Mouse (Mus musculus): Measurements from ENCODE around the gene Ppm1h. TPM values are rescaled to one million over a fixed set of nuclear protein-coding genes. Genes with fewer than 3 reads are reported as not detected.
A peak's percentile ranks its signal among the peaks of the same experiment; 100 is the strongest.

Ppm1h gene
- polyA plus RNA-seq, 1 experiment from 2014 or later, result 5.9 TPM

- Histone ChIP-seq H3K27me3 (ENCODE audit: control insufficient read depth, insufficient read depth, low read length) (no peaks in the 10 kb centered on the region), H3K9me3 (ENCODE audit: control insufficient read depth, low read length) (no peaks in the 10 kb centered on the region), H3K36me3 (ENCODE audit: control insufficient read depth, insufficient read depth, low read length) (0 out of 2 replicates have a peak, but pooled peaks cover 3% of the 10 kb centered on the region), H3K4me2 (peak overlapping the region; percentile 68), H3K27ac (ENCODE audit: low read depth, low read length) (peak overlapping the region; percentile 99), H3K4me3 (ENCODE audit: low read depth, low read length) (peak overlapping the region; percentile 89), H3K9ac (ENCODE audit: low read length) (peak overlapping the region; percentile 100), H3K4me1 (ENCODE audit: control insufficient read depth, insufficient read depth, low read length) (peaks cover 18% of the 10 kb centered on the region)
- DNase-seq (ENCODE audit: low spot score, missing footprints) (peak; percentile 90), ATAC-seq (ENCODE audit: low FRiP score) (no peak)
- WGBS, result 5% methylated on average over 10 of the region's 10 CpGs
Observed at GRCm38 (mm10) chr10:122984531-122985251, 306.1 kb downstream of the Ppm1h start.

- H3K27ac ChIP-seq (ENCODE audit: low read depth, low read length), result peak overlapping the region; percentile 99
- peak; percentile 97 for DNase-seq (ENCODE audit: low spot score, missing footprints)
- H3K4me1 ChIP-seq (ENCODE audit: control insufficient read depth, insufficient read depth, low read length), result peaks cover 18% of the 10 kb centered on the region
- ATAC-seq (ENCODE audit: low FRiP score), result peak; percentile 0; the same call in 1 of the 2 replicates
- 0 out of 2 replicates have a peak, but pooled peaks cover 3% of the 10 kb centered on the region for H3K36me3 ChIP-seq (ENCODE audit: control insufficient read depth, insufficient read depth, low read length)
- peak overlapping the region; percentile 89 for H3K4me3 ChIP-seq (ENCODE audit: low read depth, low read length)
- H3K9me3 ChIP-seq (ENCODE audit: control insufficient read depth, low read length), result no peaks in the 10 kb centered on the region
- peak overlapping the region; percentile 100 for H3K9ac ChIP-seq (ENCODE audit: low read length)
- H3K4me2 ChIP-seq, result peak overlapping the region; percentile 68
- no peaks in the 10 kb centered on the region for H3K27me3 ChIP-seq (ENCODE audit: control insufficient read depth, insufficient read depth, low read length)
- WGBS, result under 1% methylated on average over 37 of the region's 37 CpGs
Observed at GRCm38 (mm10) chr10:122985252-122985514, 306.6 kb downstream of the Ppm1h start.

GRCm38 (mm10) chr10:122985515-122986319 is 307.2 kb downstream of the Ppm1h start:
- H3K27ac ChIP-seq (ENCODE audit: low read depth, low read length), result peak overlapping the region; percentile 99
- H3K4me1 ChIP-seq (ENCODE audit: control insufficient read depth, insufficient read depth, low read length), result peaks cover 18% of the 10 kb centered on the region
- no peaks in the 10 kb centered on the region for H3K9me3 ChIP-seq (ENCODE audit: control insufficient read depth, low read length)
- under 1% methylated on average over 89 of the region's 115 CpGs for WGBS
- peak overlapping the region; percentile 89 for H3K4me3 ChIP-seq (ENCODE audit: low read depth, low read length)
- H3K4me2 ChIP-seq, result peak overlapping the region; percentile 68
- peak overlapping the region; percentile 100 for H3K9ac ChIP-seq (ENCODE audit: low read length)
- peaks cover 1% of the 10 kb centered on the region; the same call in 1 of the 2 replicates for H3K36me3 ChIP-seq (ENCODE audit: control insufficient read depth, insufficient read depth, low read length)
- DNase-seq (ENCODE audit: low spot score, missing footprints) (peak; percentile 98), ATAC-seq (ENCODE audit: low FRiP score) (peak; percentile 93)
- H3K27me3 ChIP-seq (ENCODE audit: control insufficient read depth, insufficient read depth, low read length), result no peaks in the 10 kb centered on the region

- H3K27me3 ChIP-seq (ENCODE audit: control insufficient read depth, insufficient read depth, low read length), result no peaks in the 10 kb centered on the region
- ATAC-seq (ENCODE audit: low FRiP score), result peak; percentile 87
- H3K9me3 ChIP-seq (ENCODE audit: control insufficient read depth, low read length), result no peaks in the 10 kb centered on the region
- DNase-seq (ENCODE audit: low spot score, missing footprints), result peak; percentile 98
- H3K9ac ChIP-seq (ENCODE audit: low read length), result peak overlapping the region; percentile 100
- H3K36me3 ChIP-seq (ENCODE audit: control insufficient read depth, insufficient read depth, low read length), result no peaks in the 10 kb centered on the region; the same call in 1 of the 2 replicates
- H3K4me2 ChIP-seq, result peak overlapping the region; percentile 68
- 11% methylated on average over 49 of the region's 54 CpGs for WGBS
- H3K27ac ChIP-seq (ENCODE audit: low read depth, low read length), result peak overlapping the region; percentile 99
- H3K4me3 ChIP-seq (ENCODE audit: low read depth, low read length), result peak overlapping the region; percentile 89
- peaks cover 18% of the 10 kb centered on the region for H3K4me1 ChIP-seq (ENCODE audit: control insufficient read depth, insufficient read depth, low read length)
Observed at GRCm38 (mm10) chr10:122986320-122987225, 308.0 kb downstream of the Ppm1h start.

- H3K27ac ChIP-seq (ENCODE audit: low read depth, low read length), result no peak overlapping the region
- no peak overlapping the region for H3K4me2 ChIP-seq
- no peak for ATAC-seq (ENCODE audit: low FRiP score)
- no peak overlapping the region for H3K4me3 ChIP-seq (ENCODE audit: low read depth, low read length)
- H3K9ac ChIP-seq (ENCODE audit: low read length), result 0 out of 2 replicates have a peak overlapping the region, but pooled peaks have one; percentile 12
- no peaks in the 10 kb centered on the region for H3K9me3 ChIP-seq (ENCODE audit: control insufficient read depth, low read length)
- DNase-seq (ENCODE audit: low spot score, missing footprints), result peak; percentile 92
- peaks cover 18% of the 10 kb centered on the region for H3K4me1 ChIP-seq (ENCODE audit: control insufficient read depth, insufficient read depth, low read length)
- no peaks in the 10 kb centered on the region for H3K27me3 ChIP-seq (ENCODE audit: control insufficient read depth, insufficient read depth, low read length)
- no peaks in the 10 kb centered on the region; the same call in 1 of the 2 replicates for H3K36me3 ChIP-seq (ENCODE audit: control insufficient read depth, insufficient read depth, low read length)
- WGBS, result 30% methylated on average over 9 of the region's 9 CpGs
Observed at GRCm38 (mm10) chr10:122987671-122988128, 309.1 kb downstream of the Ppm1h start.

GRCm38 (mm10) chr10:122988372-122988771 is 309.8 kb downstream of the Ppm1h start:
- Histone ChIP-seq H3K4me2 (no peak overlapping the region), H3K27ac (ENCODE audit: low read depth, low read length) (no peak overlapping the region), H3K27me3 (ENCODE audit: control insufficient read depth, insufficient read depth, low read length) (no peaks in the 10 kb centered on the region), H3K9ac (ENCODE audit: low read length) (0 out of 2 replicates have a peak overlapping the region, but pooled peaks have one; percentile 12), H3K9me3 (ENCODE audit: control insufficient read depth, low read length) (no peaks in the 10 kb centered on the region), H3K4me3 (ENCODE audit: low read depth, low read length) (no peak overlapping the region), H3K36me3 (ENCODE audit: control insufficient read depth, insufficient read depth, low read length) (no peaks in the 10 kb centered on the region; the same call in 1 of the 2 replicates), H3K4me1 (ENCODE audit: control insufficient read depth, insufficient read depth, low read length) (peaks cover 12% of the 10 kb centered on the region)
- DNase-seq (ENCODE audit: low spot score, missing footprints), result no peak
- 88% methylated on average over 7 of the region's 7 CpGs for WGBS
- no peak for ATAC-seq (ENCODE audit: low FRiP score)

GRCm38 (mm10) chr10:122989916-122990315 is 311.4 kb downstream of the Ppm1h start:
- ATAC-seq (ENCODE audit: low FRiP score) (no peak), DNase-seq (ENCODE audit: low spot score, missing footprints) (no peak)
- Histone ChIP-seq H3K27me3 (ENCODE audit: control insufficient read depth, insufficient read depth, low read length) (no peaks in the 10 kb centered on the region), H3K4me2 (no peak overlapping the region), H3K4me1 (ENCODE audit: control insufficient read depth, insufficient read depth, low read length) (peaks cover 7% of the 10 kb centered on the region), H3K27ac (ENCODE audit: low read depth, low read length) (no peak overlapping the region), H3K4me3 (ENCODE audit: low read depth, low read length) (no peak overlapping the region), H3K9me3 (ENCODE audit: control insufficient read depth, low read length) (no peaks in the 10 kb centered on the region), H3K36me3 (ENCODE audit: control insufficient read depth, insufficient read depth, low read length) (no peaks in the 10 kb centered on the region; the same call in 1 of the 2 replicates), H3K9ac (ENCODE audit: low read length) (no peak overlapping the region)
- 95% methylated on average over 9 of the region's 9 CpGs for WGBS

GRCm38 (mm10) chr10:122990606-122991005 is 312.0 kb downstream of the Ppm1h start:
- DNase-seq (ENCODE audit: low spot score, missing footprints) (peak; percentile 60), ATAC-seq (ENCODE audit: low FRiP score) (no peak)
- Histone ChIP-seq H3K4me1 (ENCODE audit: control insufficient read depth, insufficient read depth, low read length) (peaks cover 7% of the 10 kb centered on the region), H3K9me3 (ENCODE audit: control insufficient read depth, low read length) (no peaks in the 10 kb centered on the region), H3K27ac (ENCODE audit: low read depth, low read length) (no peak overlapping the region), H3K4me3 (ENCODE audit: low read depth, low read length) (no peak overlapping the region), H3K4me2 (no peak overlapping the region), H3K9ac (ENCODE audit: low read length) (no peak overlapping the region), H3K36me3 (ENCODE audit: control insufficient read depth, insufficient read depth, low read length) (peaks cover 5% of the 10 kb centered on the region), H3K27me3 (ENCODE audit: control insufficient read depth, insufficient read depth, low read length) (no peaks in the 10 kb centered on the region)
- WGBS, result 96% methylated on average over 6 of the region's 6 CpGs

Measured in midbrain, embryonic 11.5 days (tissue).